Comparison of ENCODE assay signal across 8 mouse cellular contexts in genomic region chr10:12826760-12827281, GRCm38 (mm10). TPM values are rescaled to one million over a fixed set of nuclear protein-coding genes. Genes with fewer than 3 reads are reported as not detected.
DNase-seq lines count a peak whose midpoint lies in the region; ATAC-seq and TF ChIP-seq lines count a peak whose summit lies in the region.

No protein-coding gene starts in this region.

- ATAC-seq in heart, embryonic 16.5 days (replicated peaks; ENCODE audit: extremely low read depth, insufficient read depth, low FRiP score), result no peak; the same call in 1 of the 2 replicates
- ATAC-seq in granulocyte monocyte progenitor cell, adult 5-6 weeks (replicated peaks; ENCODE audit: poor library complexity, severe bottlenecking), result peak; percentile 43
- peak; percentile 71 for ATAC-seq in liver, embryonic 13.5 days (ENCODE audit: low read depth)
- ATAC-seq in erythroid progenitor cell, adult 5-6 weeks (replicated peaks; ENCODE audit: low FRiP score, poor library complexity, severe bottlenecking), result no peak
- ATAC-seq in hindbrain, embryonic 14.5 days (ENCODE audit: low FRiP score), result no peak

- H3K36me3 ChIP-seq in heart, embryonic 16.5 days (ENCODE audit: control insufficient read depth, insufficient read depth), result no peaks in the 10 kb centered on the region
- no peaks in the 10 kb centered on the region; the same call in 1 of the 2 replicates for H3K36me3 ChIP-seq in heart, adult 2 months (ENCODE audit: control insufficient read depth, insufficient read depth, low read length)
- H3K36me3 ChIP-seq in liver, embryonic 13.5 days, result no peaks in the 10 kb centered on the region
- no peaks in the 10 kb centered on the region for H3K36me3 ChIP-seq in midbrain, embryonic 10.5 days
- H3K36me3 ChIP-seq in hindbrain, embryonic 14.5 days (replicated peaks; ENCODE audit: control insufficient read depth, insufficient read depth), result no peaks in the 10 kb centered on the region

- H3K9me3 ChIP-seq in heart, embryonic 16.5 days (replicated peaks; ENCODE audit: control insufficient read depth, low read length), result no peaks in the 10 kb centered on the region
- H3K9me3 ChIP-seq in liver, embryonic 13.5 days (replicated peaks), result no peaks in the 10 kb centered on the region
- no peaks in the 10 kb centered on the region for H3K9me3 ChIP-seq in midbrain, embryonic 10.5 days (replicated peaks)
- no peaks in the 10 kb centered on the region for H3K9me3 ChIP-seq in hindbrain, embryonic 14.5 days (ENCODE audit: control insufficient read depth, low read length)

- peak overlapping the region; percentile 63 for H3K27ac ChIP-seq in heart, embryonic 16.5 days (ENCODE audit: low read length)
- H3K27ac ChIP-seq in heart, adult 2 months, result no peak overlapping the region
- no peak overlapping the region for H3K27ac ChIP-seq in liver, embryonic 13.5 days
- no peak overlapping the region for H3K27ac ChIP-seq in midbrain, embryonic 10.5 days (replicated peaks)
- H3K27ac ChIP-seq in hindbrain, embryonic 14.5 days, result no peak overlapping the region

- H3K9ac ChIP-seq in heart, embryonic 16.5 days (ENCODE audit: low read length), result peak overlapping the region; percentile 39; the same call in 1 of the 2 replicates
- no peak overlapping the region for H3K9ac ChIP-seq in heart, adult 2 months (ENCODE audit: low read depth, low read length)
- no peak overlapping the region for H3K9ac ChIP-seq in liver, embryonic 13.5 days
- H3K9ac ChIP-seq in hindbrain, embryonic 14.5 days, result no peak overlapping the region

- no peak for TF ChIP-seq EP300 in heart, adult 2 months (IDR thresholded peaks at IDR 0.05; ENCODE audit: insufficient read depth, low read depth, low read length)

- TF ChIP-seq CTCF in heart, adult 2 months (IDR thresholded peaks at IDR 0.05), result no peak

- WGBS in heart, embryonic 16.5 days, result 36% methylated on average over 6 of the region's 6 CpGs
- WGBS in heart, adult 2 months, result 58% methylated on average over 6 of the region's 6 CpGs
- 36% methylated on average over 6 of the region's 6 CpGs for WGBS in liver, embryonic 13.5 days (ENCODE audit: insufficient replicate concordance)
- WGBS in midbrain, embryonic 10.5 days, result 72% methylated on average over 6 of the region's 6 CpGs
- 78% methylated on average over 6 of the region's 6 CpGs for WGBS in hindbrain, embryonic 14.5 days

- TF ChIP-seq POLR2A in heart, adult 2 months (IDR thresholded peaks at IDR 0.05; ENCODE audit: insufficient read depth, low read depth, low read length), result no peak

- no peak overlapping the region for H3K4me3 ChIP-seq in heart, embryonic 16.5 days (ENCODE audit: low read length)
- no peak overlapping the region for H3K4me3 ChIP-seq in heart, adult 2 months
- no peak overlapping the region for H3K4me3 ChIP-seq in liver, embryonic 13.5 days (replicated peaks)
- H3K4me3 ChIP-seq in midbrain, embryonic 10.5 days, result no peak overlapping the region
- H3K4me3 ChIP-seq in hindbrain, embryonic 14.5 days (replicated peaks; ENCODE audit: low read length), result no peak overlapping the region

- no peak for DNase-seq in heart, adult 2 months
- DNase-seq in cerebellum, adult 11-12 months, result peak; percentile 89
- DNase-seq in liver, embryonic 13.5 days, result peak; percentile 20
- DNase-seq in midbrain, embryonic 10.5 days (ENCODE audit: low spot score), result no peak
- DNase-seq in hindbrain, embryonic 14.5 days (ENCODE audit: low spot score), result no peak

- intact Hi-C loops in heart, adult 2 months (cut with DNase I), result no loop called here

- H3K4me2 ChIP-seq in heart, embryonic 16.5 days (ENCODE audit: low read depth, low read length), result no peak overlapping the region
- H3K4me2 ChIP-seq in liver, embryonic 13.5 days, result no peak overlapping the region
- H3K4me2 ChIP-seq in hindbrain, embryonic 14.5 days (replicated peaks), result no peak overlapping the region

- no peaks in the 10 kb centered on the region for H3K79me2 ChIP-seq in heart, adult 2 months (replicated peaks; ENCODE audit: control insufficient read depth, insufficient read depth, low read length)

- H3K27me3 ChIP-seq in heart, embryonic 16.5 days (ENCODE audit: control insufficient read depth, insufficient read depth, low read length), result no peaks in the 10 kb centered on the region
- H3K27me3 ChIP-seq in heart, adult 2 months (ENCODE audit: control insufficient read depth, insufficient read depth, low read length), result no peaks in the 10 kb centered on the region
- H3K27me3 ChIP-seq in liver, embryonic 13.5 days, result no peaks in the 10 kb centered on the region
- no peaks in the 10 kb centered on the region for H3K27me3 ChIP-seq in midbrain, embryonic 10.5 days (ENCODE audit: low read depth, poor library complexity, severe bottlenecking)
- no peaks in the 10 kb centered on the region for H3K27me3 ChIP-seq in hindbrain, embryonic 14.5 days (ENCODE audit: control insufficient read depth, insufficient read depth, low read length)

- H3K4me1 ChIP-seq in heart, embryonic 16.5 days (ENCODE audit: control insufficient read depth, insufficient read depth, low read length), result peaks cover 44% of the 10 kb centered on the region
- H3K4me1 ChIP-seq in heart, adult 2 months (ENCODE audit: control insufficient read depth, insufficient read depth, low read length), result peaks cover 16% of the 10 kb centered on the region
- peaks cover 21% of the 10 kb centered on the region for H3K4me1 ChIP-seq in liver, embryonic 13.5 days (replicated peaks)
- H3K4me1 ChIP-seq in midbrain, embryonic 10.5 days, result 0 out of 2 replicates have a peak, but pooled peaks cover 5% of the 10 kb centered on the region
- H3K4me1 ChIP-seq in hindbrain, embryonic 14.5 days (replicated peaks; ENCODE audit: control insufficient read depth, insufficient read depth, low read length), result no peaks in the 10 kb centered on the region

RNA-seq across cellular contexts. Expression of gene Utrn, which starts 42.3 kb away (rescaled TPM):
- polyA plus RNA-seq in heart, embryonic 16.5 days (2015; fragmentation: Nextera tagmentation; extraction: Ambion mirVana), result 65.7 and 66.8 TPM in 2 replicates
- total RNA-seq in heart, adult 2 months (2021), result 10 to 100 TPM; 61.8 to 68.1 TPM
- polyA plus RNA-seq in heart, adult 2 months (2012; rRNA removed), result 18.8 and 33.4 TPM in 2 replicates
- total RNA-seq in granulocyte monocyte progenitor cell, adult 5-6 weeks (2014; fragmentation: Nextera tagmentation), result 23.3 and 28.4 TPM in 2 replicates
- total RNA-seq in granulocyte monocyte progenitor cell, adult 5-6 weeks (2017), result 26.6 TPM in 2 replicates
- 9.2 and 9.7 TPM in 2 replicates for polyA plus RNA-seq in liver, embryonic 13.5 days (2015; fragmentation: Nextera tagmentation; extraction: Ambion mirVana)
- 8.3 and 23.5 TPM in 2 replicates for total RNA-seq in erythroid progenitor cell, adult 5-6 weeks (2015; ENCODE audit: low replicate concordance)
- total RNA-seq in erythroid progenitor cell, adult 5-6 weeks (2017; ENCODE audit: low replicate concordance), result 6.3 and 11.8 TPM in 2 replicates
- 38.8 and 39.8 TPM in 2 replicates for polyA plus RNA-seq in midbrain, embryonic 10.5 days (2016; fragmentation: Nextera tagmentation; extraction: Ambion mirVana)
- 25.0 and 28.2 TPM in 2 replicates for polyA plus RNA-seq in hindbrain, embryonic 14.5 days (2014; fragmentation: Nextera tagmentation; extraction: Ambion mirVana)

Comparison
In these comparisons a context has a peak if more than half of its experiments do, and no peak if none do; other contexts are left out.
1. ATAC-seq: peak in granulocyte monocyte progenitor cell, adult 5-6 weeks (single experiment) and liver, embryonic 13.5 days (single experiment); none in heart, embryonic 16.5 days (single experiment), erythroid progenitor cell, adult 5-6 weeks (single experiment) and hindbrain, embryonic 14.5 days (single experiment).
2. DNase-seq: peak in cerebellum, adult 11-12 months (single experiment) and liver, embryonic 13.5 days (single experiment); none in heart, adult 2 months (0 of 2), midbrain, embryonic 10.5 days (single experiment) and hindbrain, embryonic 14.5 days (single experiment).